Mouse (Mus musculus) intestine, embryonic 15.5 days (tissue): ENCODE results near the gene Gm49361. TPM values are rescaled to one million over a fixed set of nuclear protein-coding genes. Genes with fewer than 3 reads are reported as not detected.
"Not testable (repeated sequence)": the region's sequence is repeated elsewhere in the genome, so short reads cannot be mapped to it uniquely, and the experiment has no call there.

Experiments used
- ATAC-seq: fragments of 200-750 bp; cut with Nextera tagmentation; 2 replicates; pipeline ENCODE4 v1.8.0; 2017; ENCODE audit warnings: moderate TSS enrichment, moderate library complexity
- H3K27ac ChIP-seq: fragments of 300-500 bp; sonication (generic); 2 replicates; pipeline ENCODE4 v1.5.1; 2015; ENCODE audit warnings: mild to moderate bottlenecking, inconsistent platforms
- H3K27me3 ChIP-seq: fragments of 300-500 bp; sonication (generic); replicated peaks from 2 replicates; pipeline ENCODE4 v1.6.1; 2015; ENCODE audit warnings: inconsistent platforms
- H3K36me3 ChIP-seq: fragments of 300-500 bp; sonication (generic); 2 replicates; pipeline ENCODE4 v1.6.1; 2015; ENCODE audit warnings: inconsistent platforms
- H3K4me1 ChIP-seq: fragments of 300-500 bp; sonication (generic); replicated peaks from 2 replicates; pipeline ENCODE4 v1.6.1; 2015; ENCODE audit warnings: inconsistent platforms
- H3K4me2 ChIP-seq: fragments of 300-500 bp; sonication (generic); replicated peaks from 2 replicates; pipeline ENCODE4 v1.6.1; 2015; ENCODE audit warnings: mild to moderate bottlenecking, inconsistent platforms
- H3K4me3 ChIP-seq: fragments of 300-500 bp; sonication (generic); replicated peaks from 2 replicates; pipeline ENCODE4 v1.5.1; 2015; ENCODE audit warnings: inconsistent platforms
- H3K9ac ChIP-seq: fragments of 300-500 bp; sonication (generic); 2 replicates; pipeline ENCODE4 v1.6.1; 2015; ENCODE audit warnings: inconsistent platforms
- H3K9me3 ChIP-seq: fragments of 300-500 bp; sonication (generic); 2 replicates; pipeline ENCODE4 v1.6.1; 2016; ENCODE audit warnings: inconsistent platforms
- WGBS: fragments of 180-500 bp; shearing (Covaris S2); methylation state at CpG from one replicate; pipeline ENCODE4 v1.1.7; 2015; 5-methylcytosine and 5-hydroxymethylcytosine counted together
- polyA plus RNA-seq: library from polyadenylated mRNA; unstranded; fragments of >200 nt; fragmentation: Nextera tagmentation; extraction: Ambion mirVana; gene quantifications from 2 replicates; pipeline ENCODE4 v1.2.1, GENCODE M21; 2015

Gm49361 gene
- polyA plus RNA-seq, 1 experiment from 2014 or later, result 0.05 TPM

DNA sequence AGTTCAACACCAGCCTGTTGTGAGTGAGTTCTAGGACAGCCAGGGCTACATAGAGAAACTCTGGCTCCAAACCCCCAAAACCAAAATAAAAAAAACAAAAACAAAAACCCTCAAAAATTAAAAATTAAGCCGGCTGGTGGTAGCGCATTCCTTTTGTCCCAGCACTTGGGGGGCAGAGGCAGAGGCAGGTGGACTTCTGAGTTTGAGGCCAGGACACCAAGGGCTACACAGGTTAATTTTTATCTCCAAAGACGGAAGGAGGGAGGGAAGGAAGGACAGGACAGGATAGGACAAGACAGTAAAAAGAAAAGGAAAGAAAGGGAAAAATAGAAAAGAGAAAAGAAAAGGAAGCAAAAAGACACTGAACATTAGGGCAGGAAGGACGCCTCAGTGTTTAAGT is 63.2 kb downstream of the Gm49361 start:
- 84% methylated on average over 4 of the region's 4 CpGs for WGBS
- Histone ChIP-seq H3K9ac (no peak overlapping the region), H3K36me3 (no peaks in the 10 kb centered on the region), H3K4me2 (no peak overlapping the region), H3K27me3 (no peaks in the 10 kb centered on the region), H3K4me3 (no peak overlapping the region), H3K4me1 (no peaks in the 10 kb centered on the region), H3K9me3 (no peaks in the 10 kb centered on the region), H3K27ac (no peak overlapping the region)
- no peak for ATAC-seq

- Histone ChIP-seq H3K27ac (no peak overlapping the region), H3K9ac (no peak overlapping the region), H3K4me3 (no peak overlapping the region), H3K4me1 (no peaks in the 10 kb centered on the region), H3K4me2 (no peak overlapping the region), H3K36me3 (no peaks in the 10 kb centered on the region), H3K9me3 (no peaks in the 10 kb centered on the region), H3K27me3 (no peaks in the 10 kb centered on the region)
- ATAC-seq, result peak; percentile 73
- WGBS, result 38% methylated on average over 5 of the region's 5 CpGs
Measured at GRCm38 (mm10) chr14:57679958-57680535, 65.9 kb downstream of the Gm49361 start.

GRCm38 (mm10) chr14:57679523-57679922 is 66.4 kb downstream of the Gm49361 start:
- H3K4me2 ChIP-seq, result no peak overlapping the region
- H3K4me1 ChIP-seq, result no peaks in the 10 kb centered on the region
- H3K9me3 ChIP-seq, result no peaks in the 10 kb centered on the region
- H3K9ac ChIP-seq, result no peak overlapping the region
- ATAC-seq, result no peak
- no peaks in the 10 kb centered on the region for H3K27me3 ChIP-seq
- WGBS, result 17% methylated on average over 1 of the region's 1 CpGs
- no peaks in the 10 kb centered on the region for H3K36me3 ChIP-seq
- H3K27ac ChIP-seq, result no peak overlapping the region
- no peak overlapping the region for H3K4me3 ChIP-seq

- Histone ChIP-seq H3K27ac (no peak overlapping the region), H3K9me3 (no peaks in the 10 kb centered on the region), H3K4me2 (no peak overlapping the region), H3K36me3 (no peaks in the 10 kb centered on the region), H3K9ac (no peak overlapping the region), H3K4me3 (no peak overlapping the region), H3K27me3 (no peaks in the 10 kb centered on the region), H3K4me1 (no peaks in the 10 kb centered on the region)
- no peak for ATAC-seq
- 44% methylated on average over 2 of the region's 2 CpGs for WGBS
Measured at GRCm38 (mm10) chr14:57675481-57675880, 70.4 kb downstream of the Gm49361 start.

DNA sequence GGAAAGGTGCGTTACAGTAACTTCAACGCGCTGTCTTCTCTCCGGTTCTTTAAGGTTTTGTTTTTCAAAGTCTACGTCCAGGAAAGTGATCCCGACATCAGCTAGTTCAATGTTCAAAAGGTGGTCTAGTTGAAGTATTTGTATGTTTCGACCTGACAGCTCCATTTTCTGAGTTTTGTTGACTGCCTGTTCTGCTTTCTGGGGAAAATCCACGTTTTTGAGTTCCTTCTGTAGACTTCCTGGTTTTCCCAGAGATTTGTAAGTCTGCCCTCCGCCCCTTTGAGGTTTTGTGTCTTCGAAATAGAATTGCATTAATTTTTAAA is 80.3 kb downstream of the Gm49361 start:
- H3K9me3 ChIP-seq, result no peaks in the 10 kb centered on the region
- H3K9ac ChIP-seq, result peak overlapping the region; percentile 90
- no peaks in the 10 kb centered on the region for H3K36me3 ChIP-seq
- H3K27me3 ChIP-seq, result no peaks in the 10 kb centered on the region
- H3K27ac ChIP-seq, result peak overlapping the region; percentile 92
- H3K4me1 ChIP-seq, result 0 out of 2 replicates have a peak, but pooled peaks cover 3% of the 10 kb centered on the region
- 10% methylated on average over 10 of the region's 10 CpGs for WGBS
- no peak for ATAC-seq
- peak overlapping the region; percentile 73 for H3K4me2 ChIP-seq
- H3K4me3 ChIP-seq, result peak overlapping the region; percentile 74

- H3K4me2 ChIP-seq, result peak within 1 kb of the TSS; percentile 73
- ATAC-seq, result peak; percentile 98
- H3K9ac ChIP-seq, result peak within 1 kb of the TSS; percentile 90
- H3K36me3 ChIP-seq, result no peaks in the 10 kb centered on the region
- H3K27ac ChIP-seq, result peak within 1 kb of the TSS; percentile 92
- H3K27me3 ChIP-seq, result no peaks in the 10 kb centered on the region
- under 1% methylated on average over 80 of the region's 80 CpGs for WGBS
- H3K9me3 ChIP-seq, result no peaks in the 10 kb centered on the region
- H3K4me1 ChIP-seq, result 0 out of 2 replicates have a peak, but pooled peaks cover 3% of the 10 kb centered on the region
- peak within 1 kb of the TSS; percentile 74 for H3K4me3 ChIP-seq
Measured at GRCm38 (mm10) chr14:57664822-57665627, 80.9 kb downstream of the Gm49361 start, which contains the start of gene Xpo4. Xpo4 (minus strand) TSS chr14:57665430.

DNA sequence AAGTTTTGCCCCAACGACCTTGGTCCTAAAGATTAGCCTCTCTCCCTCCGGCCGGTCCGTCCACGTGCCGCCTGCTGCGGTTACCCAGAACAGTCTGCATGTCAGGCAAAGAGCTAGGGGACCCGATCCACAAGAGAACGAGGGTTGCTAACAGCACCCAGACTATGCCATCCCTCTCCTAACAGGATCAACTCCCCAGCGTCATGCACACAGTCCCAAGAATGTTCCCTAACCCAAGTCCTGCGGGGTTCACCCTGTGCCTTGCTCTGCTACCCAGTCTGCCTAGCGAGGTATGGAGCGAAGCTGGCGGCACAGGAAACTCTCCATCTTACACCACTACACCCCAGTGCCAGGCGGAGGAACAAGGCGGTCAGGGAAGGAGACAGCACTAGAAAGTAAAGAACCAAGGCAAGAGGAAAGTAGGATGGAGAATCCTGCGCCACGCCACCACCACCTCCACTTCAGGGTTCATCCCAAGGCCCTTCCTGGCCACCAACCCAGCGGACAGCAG is 81.5 kb downstream of the Gm49361 start:
- Histone ChIP-seq H3K4me1 (0 out of 2 replicates have a peak, but pooled peaks cover 3% of the 10 kb centered on the region), H3K4me2 (peak overlapping the region; percentile 73), H3K27me3 (no peaks in the 10 kb centered on the region), H3K9ac (peak overlapping the region; percentile 90), H3K4me3 (peak overlapping the region; percentile 74), H3K27ac (peak overlapping the region; percentile 92), H3K9me3 (no peaks in the 10 kb centered on the region), H3K36me3 (no peaks in the 10 kb centered on the region)
- 0% methylated on average over 19 of the region's 19 CpGs for WGBS
- ATAC-seq, result peak; percentile 71

GRCm38 (mm10) chr14:57663630-57664029 is 82.3 kb downstream of the Gm49361 start:
- peak overlapping the region; percentile 73 for H3K4me2 ChIP-seq
- WGBS, result 23% methylated on average over 1 of the region's 1 CpGs
- H3K27me3 ChIP-seq, result no peaks in the 10 kb centered on the region
- 0 out of 2 replicates have a peak, but pooled peaks cover 3% of the 10 kb centered on the region for H3K4me1 ChIP-seq
- H3K27ac ChIP-seq, result no peak overlapping the region
- H3K36me3 ChIP-seq, result no peaks in the 10 kb centered on the region
- H3K9me3 ChIP-seq, result no peaks in the 10 kb centered on the region
- ATAC-seq, result no peak
- peak overlapping the region; percentile 74 for H3K4me3 ChIP-seq
- H3K9ac ChIP-seq, result peak overlapping the region; percentile 90; the same call in 1 of the 2 replicates

GRCm38 (mm10) chr14:57658301-57658700 is 87.6 kb downstream of the Gm49361 start:
- Histone ChIP-seq H3K9ac (no peak overlapping the region), H3K27me3 (no peaks in the 10 kb centered on the region), H3K4me2 (no peak overlapping the region), H3K27ac (no peak overlapping the region), H3K4me1 (no peaks in the 10 kb centered on the region), H3K36me3 (no peaks in the 10 kb centered on the region), H3K4me3 (no peak overlapping the region), H3K9me3 (no peaks in the 10 kb centered on the region)
- no peak for ATAC-seq
- 95% methylated on average over 4 of the region's 4 CpGs for WGBS

DNA sequence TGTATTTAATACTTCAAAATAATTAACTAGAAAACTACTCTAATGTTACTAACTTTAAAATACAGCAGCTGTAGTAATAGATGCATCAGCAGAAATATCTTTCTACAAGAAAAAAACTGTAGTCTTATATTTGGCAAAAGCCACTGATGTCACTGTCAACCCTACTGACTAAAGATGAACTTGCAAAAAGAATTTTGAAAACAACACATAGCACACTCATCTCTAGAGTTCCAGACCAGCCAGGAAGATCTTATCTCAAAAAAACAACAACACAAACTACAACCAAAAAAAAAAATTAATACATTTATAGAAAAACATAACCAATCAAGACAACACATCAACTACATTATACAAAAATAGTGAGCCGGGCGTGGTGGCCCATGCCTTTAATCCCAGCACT is 88.4 kb downstream of the Gm49361 start:
- H3K27ac ChIP-seq, result no peak overlapping the region
- 98% methylated on average over 2 of the region's 2 CpGs for WGBS
- no peaks in the 10 kb centered on the region for H3K27me3 ChIP-seq
- no peak for ATAC-seq
- H3K9me3 ChIP-seq, result no peaks in the 10 kb centered on the region
- no peak overlapping the region for H3K4me3 ChIP-seq
- no peaks in the 10 kb centered on the region for H3K4me1 ChIP-seq
- no peaks in the 10 kb centered on the region for H3K36me3 ChIP-seq
- H3K9ac ChIP-seq, result no peak overlapping the region
- no peak overlapping the region for H3K4me2 ChIP-seq

- not testable (repeated sequence) for H3K4me3 ChIP-seq, H3K9ac ChIP-seq, ATAC-seq, H3K4me2 ChIP-seq, H3K9me3 ChIP-seq, H3K4me1 ChIP-seq, H3K36me3 ChIP-seq, H3K27me3 ChIP-seq, H3K27ac ChIP-seq
- 94% methylated on average over 3 of the region's 3 CpGs for WGBS
Measured at GRCm38 (mm10) chr14:57656519-57656918, 89.4 kb downstream of the Gm49361 start.

DNA sequence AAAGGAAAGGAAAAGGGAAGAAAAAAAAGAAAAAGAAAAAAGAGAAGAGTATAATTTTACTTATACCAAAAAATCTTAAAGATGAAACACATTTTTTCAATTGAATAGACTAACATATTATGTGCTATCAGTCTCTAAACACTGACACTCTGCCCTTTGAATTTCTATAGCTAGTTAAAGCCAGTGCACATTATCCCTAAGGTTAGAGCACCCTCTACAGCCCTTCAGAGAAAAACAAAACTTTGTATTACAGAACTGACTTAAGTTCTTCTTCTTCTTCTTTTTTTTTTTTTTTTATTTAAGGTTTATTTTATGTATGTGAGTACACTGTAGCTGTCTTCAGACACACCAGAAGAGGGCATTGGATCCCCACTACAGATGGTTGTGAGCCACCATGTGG is 96.4 kb downstream of the Gm49361 start:
- H3K27ac ChIP-seq, result no peak overlapping the region
- H3K4me1 ChIP-seq, result no peaks in the 10 kb centered on the region
- H3K36me3 ChIP-seq, result no peaks in the 10 kb centered on the region
- no peak overlapping the region for H3K4me3 ChIP-seq
- H3K27me3 ChIP-seq, result no peaks in the 10 kb centered on the region
- ATAC-seq, result no peak
- no peak overlapping the region for H3K9ac ChIP-seq
- no peaks in the 10 kb centered on the region for H3K9me3 ChIP-seq
- H3K4me2 ChIP-seq, result no peak overlapping the region
